Mouse (Mus musculus): ENCODE measurements at regions not wholly inside any gene's neighbourhood (a gene's known extent, or its start where the extent isn't known, plus 50 kb on each side); places are given as distances from the start of the nearest gene placed in this dataset.
A peak's percentile ranks its signal among the peaks of the same experiment; 100 is the strongest.

- no peak for DNase-seq
- intact Hi-C loops (cut with DNase I) = no loop called here
These were observed 526.4 kb upstream of the Cited2 start for GRCm38 (mm10) chr10:17196636-17197035.

DNA sequence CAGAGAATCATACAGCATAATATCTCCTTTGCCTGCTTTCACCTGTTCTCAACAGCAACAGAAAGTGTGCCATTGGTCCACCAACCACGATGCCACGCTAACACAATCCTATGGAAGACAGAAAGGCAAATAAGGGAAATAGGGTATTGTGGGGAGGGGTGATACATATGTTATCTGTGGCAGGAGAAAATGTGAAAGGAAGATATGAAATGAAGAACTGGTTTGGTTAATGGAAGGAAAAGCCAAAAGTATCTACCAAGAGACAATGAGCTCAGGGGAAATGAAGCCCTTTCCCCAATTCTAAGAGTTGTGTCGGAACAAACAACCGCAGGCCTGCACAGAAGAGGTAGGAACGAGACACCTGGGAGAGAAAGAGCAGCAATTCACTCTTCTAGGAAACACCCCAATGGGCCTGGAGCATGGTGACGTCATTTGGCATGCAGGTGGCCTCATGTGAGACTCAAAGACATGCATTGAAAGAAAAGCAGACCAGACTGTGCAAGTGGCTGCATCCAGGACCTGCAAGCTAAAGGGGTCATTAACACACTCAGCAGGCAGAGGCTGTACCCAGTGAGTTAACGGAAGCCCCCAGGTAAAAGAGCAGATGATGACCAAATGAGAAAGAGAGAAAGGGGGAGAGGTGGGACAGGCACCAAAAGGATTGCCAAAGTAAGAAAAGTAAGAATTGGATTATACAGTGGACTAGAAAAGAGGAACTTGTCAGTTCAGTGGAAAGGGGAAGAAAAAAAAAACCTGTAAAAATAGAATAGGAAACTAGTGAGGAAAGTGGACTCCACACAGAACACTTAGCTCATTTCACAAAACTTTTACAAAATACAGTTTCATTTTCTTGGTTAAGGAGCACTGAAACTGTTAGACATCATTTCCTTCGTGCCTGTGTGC lies 522.2 kb upstream of the Cited2 start:
- intact Hi-C loops (cut with DNase I) = no loop called here
- DNase-seq = peak; percentile 42

GRCm38 (mm10) chr10:17201427-17201745 lies 521.6 kb upstream of the Cited2 start:
- intact Hi-C loops (cut with DNase I) = no loop called here
- DNase-seq = no peak

GRCm38 (mm10) chr10:17202556-17203415 lies 520.2 kb upstream of the Cited2 start:
- peak; percentile 33 for DNase-seq
- intact Hi-C loops (cut with DNase I) = no loop called here

DNA sequence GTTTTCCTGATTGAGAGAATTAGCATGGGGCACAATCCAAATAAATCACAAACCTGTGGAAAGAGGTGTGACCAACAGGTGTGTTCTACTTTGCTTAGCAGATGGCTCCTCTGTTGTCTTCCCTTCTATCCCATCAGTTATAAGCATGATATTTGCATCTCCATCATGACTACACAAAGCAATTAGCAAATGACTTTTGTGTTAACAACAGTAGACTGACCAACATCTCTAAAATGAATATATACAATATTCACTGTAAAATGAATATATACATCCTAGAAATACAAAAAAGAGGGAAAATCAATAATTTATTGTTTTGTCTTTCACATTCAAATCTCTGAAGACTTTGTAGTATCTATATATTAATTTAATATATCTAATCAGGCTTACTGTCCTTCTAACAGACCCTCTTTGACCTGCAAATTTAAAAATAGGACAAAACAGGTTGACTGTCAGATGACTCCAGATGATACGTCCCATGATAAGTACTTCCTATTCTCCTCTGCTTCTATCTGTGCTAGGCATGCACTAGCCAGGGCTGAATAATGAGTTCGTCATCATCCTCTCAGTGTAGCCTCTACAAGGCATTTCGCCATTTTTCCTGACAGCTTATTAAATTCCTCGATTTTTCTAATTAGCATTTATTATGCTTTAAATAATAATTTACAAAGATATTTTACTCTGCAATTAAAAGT lies 519.5 kb upstream of the Cited2 start:
- intact Hi-C loops (cut with DNase I) = no loop called here

GRCm38 (mm10) chr10:17204153-17204552 lies 518.9 kb upstream of the Cited2 start:
- intact Hi-C loops (cut with DNase I) = no loop called here
- no peak for DNase-seq

More for the DNA sequence above, 519.5 kb upstream of the Cited2 start:
- no peak for DNase-seq

GRCm38 (mm10) chr10:17212551-17213309 lies 510.3 kb upstream of the Cited2 start:
- intact Hi-C loops (cut with DNase I) = no loop called here
- no peak for DNase-seq

GRCm38 (mm10) chr10:17213310-17214064 lies 509.5 kb upstream of the Cited2 start:
- peak; percentile 6 for DNase-seq

DNA sequence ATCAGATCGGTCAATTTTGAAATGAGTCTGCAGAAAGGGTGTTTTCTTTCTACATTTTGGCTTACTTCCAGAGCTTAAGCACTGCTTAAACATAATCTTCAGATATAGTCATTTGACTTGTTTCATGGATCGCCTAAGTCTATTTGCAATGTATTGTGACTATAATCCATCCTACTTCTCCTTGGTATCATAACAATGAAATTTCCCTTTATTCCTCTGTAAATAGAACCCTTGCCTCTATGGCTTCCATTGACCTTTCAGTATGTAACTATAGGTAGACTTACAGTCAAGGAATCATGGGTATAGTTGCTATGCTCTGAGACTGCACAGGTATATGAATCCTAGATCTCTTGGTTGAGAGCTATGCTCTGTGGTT lies 509.0 kb upstream of the Cited2 start:
- intact Hi-C loops (cut with DNase I) = no loop called here

More at GRCm38 (mm10) chr10:17213310-17214064, 509.5 kb upstream of the Cited2 start:
- intact Hi-C loops (cut with DNase I) = no loop called here

GRCm38 (mm10) chr10:17215029-17215428 lies 508.0 kb upstream of the Cited2 start:
- DNase-seq = no peak
- intact Hi-C loops (cut with DNase I) = no loop called here

More for the DNA sequence above, 509.0 kb upstream of the Cited2 start:
- no peak for DNase-seq

- intact Hi-C loops (cut with DNase I) = no loop called here
- DNase-seq = no peak
These were observed 501.5 kb upstream of the Cited2 start for GRCm38 (mm10) chr10:17221495-17221894.

DNA sequence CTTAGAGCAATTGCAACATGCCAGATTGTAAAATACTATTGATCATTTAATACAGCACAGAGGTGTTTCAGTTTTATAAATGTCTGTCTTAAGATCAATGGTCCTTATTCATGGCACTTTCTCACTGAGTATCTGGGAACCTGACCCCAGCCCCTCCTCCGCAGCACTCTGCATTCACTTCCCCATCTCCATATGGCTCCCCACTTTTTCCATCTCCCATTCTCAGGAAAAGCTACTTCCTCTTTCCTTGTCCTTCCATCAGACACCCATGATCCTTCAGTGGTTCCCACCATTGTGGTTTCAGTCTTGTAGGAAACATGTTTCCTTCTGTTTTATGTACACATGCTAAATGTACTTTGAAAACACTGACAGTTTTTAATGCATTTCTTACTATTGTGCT lies 497.3 kb upstream of the Cited2 start:
- intact Hi-C loops (cut with DNase I) = no loop called here
- no peak for DNase-seq

DNA sequence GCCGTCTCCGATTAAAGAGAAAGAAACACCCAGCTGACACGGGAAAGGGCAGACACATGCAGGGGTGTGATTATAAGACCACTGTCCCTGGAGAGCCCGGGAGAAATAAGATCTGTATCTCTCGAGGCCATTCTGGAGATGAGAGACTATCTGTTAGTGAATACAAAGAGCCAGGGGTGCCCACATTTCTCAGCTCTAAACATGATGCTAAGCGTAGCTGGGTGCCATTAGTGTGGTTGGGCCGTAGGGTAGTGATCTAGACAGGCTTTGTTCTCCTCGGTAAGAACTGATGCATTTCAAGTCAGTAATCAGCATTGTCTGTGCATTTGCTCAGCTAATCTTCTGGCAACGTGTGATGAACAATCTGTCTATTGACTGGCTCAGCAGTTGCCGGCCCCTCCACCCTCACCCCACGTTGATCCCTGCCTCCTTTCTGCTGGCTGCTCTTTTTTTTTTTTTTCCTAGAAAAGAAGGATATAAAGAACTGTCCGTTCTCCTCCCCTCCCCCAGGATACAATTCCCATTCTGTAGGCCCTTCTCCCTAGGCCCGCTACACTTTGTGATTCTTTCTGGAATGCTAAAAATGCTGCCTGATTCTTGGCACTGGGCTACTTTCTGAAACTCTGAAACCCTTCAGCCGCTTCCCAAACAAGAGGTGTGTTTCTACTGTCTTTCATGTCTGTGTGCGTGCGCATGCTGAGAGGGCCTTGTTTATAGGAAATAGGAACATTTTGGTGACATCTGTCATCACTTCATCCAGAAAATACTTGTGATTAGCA lies 492.8 kb upstream of the Cited2 start:
- intact Hi-C loops (cut with DNase I) = no loop called here
- peak; percentile 64 for DNase-seq

DNA sequence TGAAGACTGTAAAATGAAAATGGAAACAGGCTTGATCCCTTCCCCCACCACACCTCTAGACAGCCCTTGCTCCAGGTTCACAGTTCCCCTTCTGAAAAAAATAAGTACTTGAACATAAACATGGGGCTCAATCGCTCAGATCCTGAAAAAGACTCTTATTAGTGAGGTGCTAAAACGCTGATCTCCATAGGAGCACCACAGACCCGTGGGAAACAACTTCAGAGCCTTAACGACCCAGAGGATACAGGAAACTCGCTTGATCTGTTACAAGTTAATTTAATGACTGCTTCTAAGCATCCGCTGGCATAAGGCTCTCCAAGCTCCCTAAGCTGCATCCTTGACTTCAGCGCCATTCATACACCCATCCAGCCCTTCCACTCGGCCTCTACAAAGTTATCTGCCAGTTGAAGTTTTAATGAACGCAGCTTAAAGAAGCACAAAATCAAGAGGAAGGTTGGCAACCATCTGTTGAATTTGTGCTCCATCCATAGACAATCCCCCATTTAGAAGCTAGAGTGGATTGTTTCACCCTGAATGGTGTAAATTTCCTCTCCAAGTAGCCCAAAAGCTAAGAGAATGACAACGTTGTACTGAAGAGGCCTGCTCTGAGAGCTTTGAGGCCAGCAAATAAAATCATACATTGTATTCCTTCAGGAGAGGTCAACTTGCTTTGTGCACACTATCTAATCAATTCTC lies 486.9 kb upstream of the Cited2 start:
- intact Hi-C loops (cut with DNase I) = no loop called here
- no peak for DNase-seq

GRCm38 (mm10) chr10:17236761-17237160 lies 486.3 kb upstream of the Cited2 start:
- DNase-seq = no peak
- intact Hi-C loops (cut with DNase I) = no loop called here

DNA sequence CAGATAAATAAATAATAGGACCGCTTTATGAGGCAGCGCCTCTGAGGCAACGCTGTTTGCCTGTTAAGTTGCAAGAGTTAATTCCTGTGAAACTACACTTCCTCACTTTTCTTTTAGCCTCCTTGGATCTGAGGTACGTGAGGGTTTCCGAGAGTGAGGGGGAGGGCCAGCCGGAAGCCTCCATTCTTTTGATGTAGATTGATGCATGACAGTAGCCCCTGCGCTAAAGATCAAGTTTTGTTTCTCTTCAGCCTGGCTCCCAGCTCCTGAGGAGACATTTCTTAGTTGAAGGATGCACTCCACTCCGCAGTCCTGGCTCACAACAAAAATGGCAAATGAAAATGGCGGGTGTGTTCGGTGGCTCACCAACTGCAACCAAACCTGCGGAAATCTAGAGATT lies 485.6 kb upstream of the Cited2 start:
- intact Hi-C loops (cut with DNase I) = no loop called here
- DNase-seq = no peak

DNA sequence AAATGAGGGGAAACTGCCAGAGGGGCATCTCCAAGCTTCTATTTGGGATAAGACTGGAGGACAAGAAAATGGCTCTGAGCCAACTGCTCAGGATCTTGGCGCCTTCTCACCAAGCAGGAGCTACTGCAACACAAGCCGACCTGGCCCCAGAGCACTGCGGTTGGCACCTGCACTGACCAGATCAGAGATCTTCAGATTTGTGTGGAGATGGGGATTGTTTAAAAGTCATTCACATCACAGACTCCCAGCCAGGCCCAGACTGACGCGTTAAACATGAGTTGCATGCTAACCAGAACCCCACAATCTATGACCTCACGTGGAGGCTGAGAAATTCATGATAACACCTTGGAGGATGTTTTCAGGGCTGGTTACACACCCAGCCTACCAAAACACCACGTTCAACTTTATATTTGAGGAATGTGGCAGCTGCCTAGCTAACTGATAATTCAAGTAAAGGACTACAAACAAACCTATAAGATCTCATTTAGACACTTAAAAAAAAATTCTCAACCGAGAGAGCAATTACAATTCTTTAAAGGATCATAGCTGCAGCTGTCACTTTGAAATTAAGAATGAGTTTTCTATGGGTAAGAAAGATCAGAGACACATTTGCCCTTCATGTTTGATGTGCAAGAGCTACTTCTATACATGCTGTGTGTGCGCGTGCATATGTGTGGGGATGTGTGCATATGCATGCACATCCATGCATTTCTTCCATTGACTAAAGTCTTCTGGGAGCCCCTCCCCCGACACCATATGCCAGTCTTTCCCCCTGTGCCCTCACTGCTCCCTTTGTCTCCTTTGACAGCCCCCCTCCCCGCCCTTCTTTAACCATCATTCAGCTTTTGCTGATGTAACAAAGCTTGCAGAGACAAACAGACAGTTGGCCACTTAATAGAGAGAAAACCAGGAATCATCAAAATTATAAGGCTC lies 484.8 kb upstream of the Cited2 start:
- intact Hi-C loops (cut with DNase I) = no loop called here
- peak; percentile 47 for DNase-seq
